Mouse (Mus musculus) myocyte (in vitro differentiated cells): ENCODE data around the gene Dram2.

Experiments used
- CEBPB ChIP-seq: IDR thresholded peaks from 2 replicates; pipeline ENCODE4 v1.6.1; 2011; ENCODE audit warnings: mild to moderate bottlenecking, moderate library complexity; ENCODE audit not compliant: poor library complexity, insufficient read depth, severe bottlenecking
- E2F4 ChIP-seq: IDR thresholded peaks from one replicate; pipeline ENCODE4 v1.6.1; 2011; ENCODE audit warnings: mild to moderate bottlenecking, control low read depth, moderate library complexity; ENCODE audit not compliant: insufficient read depth
- MAX ChIP-seq: IDR thresholded peaks from one replicate; pipeline ENCODE4 v1.6.1; 2011; ENCODE audit warnings: low read depth, mild to moderate bottlenecking, control low read depth
- MYOG ChIP-seq, 3 experiments: IDR thresholded peaks; one replicate each; pipeline ENCODE4 v1.6.1; 2011; ENCODE audit warnings: control low read depth in 2 of 3, low read depth in 2 of 3, mild to moderate bottlenecking in 2 of 3; ENCODE audit not compliant: insufficient read length in 2 of 3, control insufficient read depth in 1 of 3, insufficient read depth in 1 of 3
- POLR2A ChIP-seq: IDR thresholded peaks from one replicate; pipeline ENCODE4 v1.6.1; 2011; ENCODE audit warnings: low read depth, mild to moderate bottlenecking, control low read depth, moderate library complexity; ENCODE audit not compliant: insufficient read length
- SRF ChIP-seq: IDR thresholded peaks from one replicate; pipeline ENCODE4 v1.6.1; 2011; ENCODE audit warnings: low read depth; ENCODE audit not compliant: control insufficient read depth, insufficient read length
- TCF12 ChIP-seq: IDR thresholded peaks from one replicate; pipeline ENCODE4 v1.6.1; 2011; ENCODE audit warnings: mild to moderate bottlenecking, control low read depth; ENCODE audit not compliant: poor library complexity, insufficient read depth, severe bottlenecking
- USF1 ChIP-seq: IDR thresholded peaks from one replicate; pipeline ENCODE4 v1.6.1; 2011; ENCODE audit warnings: low read depth, mild to moderate bottlenecking, control low read depth, moderate library complexity

GRCm38 (mm10) chr3:106565876-106566275 is 18.3 kb downstream of the Dram2 start:
- TF ChIP-seq CEBPB (no peak), POLR2A (no peak), MYOG (IDR thresholded peaks at IDR 0.05; ENCODE audit: control insufficient read depth in 1 of 3, insufficient read depth in 1 of 3, insufficient read length in 2 of 3, low read depth in 2 of 3) (no peak), TCF12 (no peak), MAX (no peak), E2F4 (no peak), USF1 (no peak), SRF (no peak)
